Mouse (Mus musculus) MEL (cell line): ENCODE results near the gene Uggt1. TPM values are rescaled to one million over a fixed set of nuclear protein-coding genes. Genes with fewer than 3 reads are reported as not detected.

Experiments
- DNase-seq: peaks from one replicate; pipeline ENCODE4 v3.0.0; 2011; ENCODE audit warnings: low read depth, low spot score
- H3K27ac ChIP-seq: 2 replicates; pipeline ENCODE4 v1.5.1; 2012; ENCODE audit warnings: low read depth, mild to moderate bottlenecking, control low read depth, low read length, moderate library complexity; ENCODE audit not compliant: control insufficient read depth
- H3K27me3 ChIP-seq, 2 experiments: fragments of 150-350 bp in 1 of 2; sonication (generic) in 1 of 2; 2 replicates each; pipeline ENCODE4 v1.6.1; 2012; ENCODE audit warnings: low read length in 2 of 2, mild to moderate bottlenecking in 2 of 2, improper control_type of control experiment in 1 of 2, moderate library complexity in 1 of 2; ENCODE audit not compliant: insufficient read depth in 2 of 2, control insufficient read depth in 1 of 2
- H3K36me3 ChIP-seq, 2 experiments: 2 replicates each; pipeline ENCODE4 v1.6.1; 2012 to 2014; ENCODE audit warnings: low read length in 2 of 2, improper control_type of control experiment in 1 of 2, inconsistent platforms in 1 of 2, mild to moderate bottlenecking in 1 of 2; ENCODE audit not compliant: insufficient read depth in 2 of 2, control insufficient read depth in 1 of 2
- H3K4me1 ChIP-seq, 2 experiments: fragments of 150-350 bp in 1 of 2; sonication (generic) in 1 of 2; 2 replicates each; pipeline ENCODE4 v1.6.1; 2012; ENCODE audit warnings: low read length in 2 of 2, improper control_type of control experiment in 1 of 2, mild to moderate bottlenecking in 1 of 2; ENCODE audit not compliant: insufficient read depth in 2 of 2, control insufficient read depth in 1 of 2
- H3K4me3 ChIP-seq, 2 experiments: fragments of 150-350 bp in 1 of 2; sonication (generic) in 1 of 2; 2 replicates each; pipeline ENCODE4 v1.5.1; 2012; ENCODE audit warnings: low read depth in 2 of 2, low read length in 2 of 2, mild to moderate bottlenecking in 2 of 2, moderate library complexity in 2 of 2, control low read depth in 1 of 2, improper control_type of control experiment in 1 of 2; ENCODE audit not compliant: control insufficient read depth in 1 of 2, insufficient read depth in 1 of 2
- H3K79me2 ChIP-seq: 2 replicates; pipeline ENCODE4 v1.6.1; 2012; ENCODE audit warnings: mild to moderate bottlenecking, low read length, moderate library complexity; ENCODE audit not compliant: control insufficient read depth, poor library complexity, insufficient read depth
- H3K9ac ChIP-seq: 2 replicates; pipeline ENCODE4 v1.6.1; 2012; ENCODE audit warnings: low read depth, mild to moderate bottlenecking, control low read depth, low read length, moderate library complexity; ENCODE audit not compliant: control insufficient read depth, poor library complexity, severe bottlenecking
- H3K9me3 ChIP-seq: fragments of 150-350 bp; sonication (generic); replicated peaks from 2 replicates; pipeline ENCODE4 v1.6.1; 2012; ENCODE audit warnings: mild to moderate bottlenecking, low read length, improper control_type of control experiment, moderate library complexity; ENCODE audit not compliant: insufficient read depth
- BHLHE40 ChIP-seq: IDR thresholded peaks from 2 replicates; pipeline ENCODE4 v1.6.1; 2012; ENCODE audit warnings: low read depth, mild to moderate bottlenecking, inconsistent platforms, low read length, improper control_type of control experiment, borderline replicate concordance
- CHD1 ChIP-seq: IDR thresholded peaks from 2 replicates; pipeline ENCODE4 v1.6.1; 2012; ENCODE audit warnings: low read depth, mild to moderate bottlenecking, inconsistent platforms, low read length, improper control_type of control experiment
- CHD2 ChIP-seq: IDR thresholded peaks from 2 replicates; pipeline ENCODE4 v1.6.1; 2011; ENCODE audit warnings: low read length, improper control_type of control experiment
- CTCF ChIP-seq, 3 experiments: IDR thresholded peaks in 2 of 3; conservative IDR thresholded peaks in 1 of 3; 2 replicates each; pipeline ENCODE4 v1.5.1; 2011 to 2012; ENCODE audit warnings: low read length in 3 of 3, low read depth in 2 of 3, mild to moderate bottlenecking in 2 of 3, improper control_type of control experiment in 1 of 3, inconsistent platforms in 1 of 3, mixed read lengths in 1 of 3, moderate library complexity in 1 of 3; ENCODE audit not compliant: control insufficient read depth in 1 of 3, insufficient read depth in 1 of 3, poor library complexity in 1 of 3, severe bottlenecking in 1 of 3
- E2F4 ChIP-seq: IDR thresholded peaks from 2 replicates; pipeline ENCODE4 v1.6.1; 2011; ENCODE audit warnings: low read depth, low read length, improper control_type of control experiment, borderline replicate concordance
- ELF1 ChIP-seq: IDR thresholded peaks from 2 replicates; pipeline ENCODE4 v1.6.1; 2014; ENCODE audit warnings: low read depth, mild to moderate bottlenecking, inconsistent platforms, low read length, improper control_type of control experiment, moderate library complexity
- ETS1 ChIP-seq: IDR thresholded peaks from 2 replicates; pipeline ENCODE4 v1.6.1; 2012; ENCODE audit warnings: low read depth, mild to moderate bottlenecking, inconsistent platforms, low read length, improper control_type of control experiment, moderate library complexity
- GABPA ChIP-seq: IDR thresholded peaks from 2 replicates; pipeline ENCODE4 v1.6.1; 2012; ENCODE audit warnings: low read depth, mild to moderate bottlenecking, inconsistent platforms, low read length, improper control_type of control experiment, moderate library complexity
- GATA1 ChIP-seq: IDR thresholded peaks from 2 replicates; pipeline ENCODE4 v1.6.1; 2011; ENCODE audit warnings: low read depth, low read length, improper control_type of control experiment
- KAT2A ChIP-seq: conservative IDR thresholded peaks from 2 replicates; pipeline ENCODE4 v1.6.1; 2012; ENCODE audit warnings: low read depth, low read length, improper control_type of control experiment, inconsistent platforms
- MAFK ChIP-seq: IDR thresholded peaks from 2 replicates; pipeline ENCODE4 v1.6.1; 2011; ENCODE audit warnings: low read depth, mild to moderate bottlenecking, low read length, improper control_type of control experiment, borderline replicate concordance
- MAX ChIP-seq: IDR thresholded peaks from 2 replicates; pipeline ENCODE4 v1.6.1; 2011; ENCODE audit warnings: low read length, improper control_type of control experiment
- MXI1 ChIP-seq: IDR thresholded peaks from 2 replicates; pipeline ENCODE4 v1.6.1; 2011; ENCODE audit warnings: mild to moderate bottlenecking, low read depth, low read length, improper control_type of control experiment
- MYC ChIP-seq: IDR thresholded peaks from 2 replicates; pipeline ENCODE4 v1.6.1; 2011; ENCODE audit warnings: low read depth, mild to moderate bottlenecking, low read length, improper control_type of control experiment, moderate library complexity
- NRF1 ChIP-seq: IDR thresholded peaks from 2 replicates; pipeline ENCODE4 v1.6.1; 2014; ENCODE audit warnings: low read depth, mild to moderate bottlenecking, inconsistent platforms, low read length, improper control_type of control experiment, moderate library complexity; ENCODE audit not compliant: poor library complexity, insufficient read depth, severe bottlenecking
- POLR2A ChIP-seq, 2 experiments: IDR thresholded peaks; 2 replicates each; pipeline ENCODE4 v1.6.1; 2011 to 2012; ENCODE audit warnings: low read length in 2 of 2, mild to moderate bottlenecking in 2 of 2, control low read depth in 1 of 2, improper control_type of control experiment in 1 of 2, low read depth in 1 of 2, moderate library complexity in 1 of 2; ENCODE audit not compliant: control insufficient read depth in 1 of 2, insufficient read depth in 1 of 2, poor library complexity in 1 of 2
- POLR2AphosphoS2 ChIP-seq: IDR thresholded peaks from 2 replicates; pipeline ENCODE4 v1.6.1; 2011; ENCODE audit warnings: low read length, improper control_type of control experiment
- POLR2AphosphoS5 ChIP-seq: IDR thresholded peaks from 2 replicates; pipeline ENCODE4 v1.6.1; 2012; ENCODE audit warnings: low read depth, borderline replicate concordance, mild to moderate bottlenecking, inconsistent platforms, low read length, moderate library complexity, mixed read lengths
- RAD21 ChIP-seq: IDR thresholded peaks from 2 replicates; pipeline ENCODE4 v1.6.1; 2011; ENCODE audit warnings: mild to moderate bottlenecking, low read depth, low read length, improper control_type of control experiment
- SIN3A ChIP-seq: IDR thresholded peaks from 2 replicates; pipeline ENCODE4 v1.6.1; 2012; ENCODE audit warnings: low read length, improper control_type of control experiment, inconsistent platforms
- SMC3 ChIP-seq: IDR thresholded peaks from 2 replicates; pipeline ENCODE4 v1.6.1; 2011; ENCODE audit warnings: low read depth, low read length, improper control_type of control experiment
- USF1 ChIP-seq: IDR thresholded peaks from 2 replicates; pipeline ENCODE4 v1.6.1; 2014; ENCODE audit warnings: low read depth, mild to moderate bottlenecking, inconsistent platforms, low read length, improper control_type of control experiment, moderate library complexity
- ZC3H11A ChIP-seq: IDR thresholded peaks from 2 replicates; pipeline ENCODE4 v1.6.1; 2012; ENCODE audit warnings: low read depth, mild to moderate bottlenecking, inconsistent platforms, low read length, improper control_type of control experiment
- ZKSCAN1 ChIP-seq: IDR thresholded peaks from 2 replicates; pipeline ENCODE4 v1.6.1; 2012; ENCODE audit warnings: low read depth, mild to moderate bottlenecking, inconsistent platforms, low read length, improper control_type of control experiment, moderate library complexity
- ZMIZ1 ChIP-seq: IDR thresholded peaks from 2 replicates; pipeline ENCODE4 v1.6.1; 2012; ENCODE audit warnings: low read depth, mild to moderate bottlenecking, inconsistent platforms, low read length, improper control_type of control experiment, moderate library complexity
- ZNF384 ChIP-seq: IDR thresholded peaks from 2 replicates; pipeline ENCODE4 v1.6.1; 2012; ENCODE audit warnings: low read depth, mild to moderate bottlenecking, inconsistent platforms, low read length, improper control_type of control experiment
- polyA plus RNA-seq, 2 experiments: library from polyadenylated mRNA; stranded (reverse) in 1 of 2; unstranded in 1 of 2; fragments of >175 nt in 1 of 2; fragments of >200 nt in 1 of 2; gene quantifications; 2 replicates each; pipeline versions ENCODE4 v1.2.1 to v1.2.4; 2012; ENCODE audit warnings: low replicate concordance in 2 of 2, low read depth in 1 of 2; ENCODE audit not compliant: insufficient read length in 2 of 2, insufficient read depth in 1 of 2, missing spikeins in 1 of 2
- total RNA-seq: library from RNA; depleted of rRNA; stranded (reverse); fragments of 300-350 nt; gene quantifications from 2 replicates; pipeline ENCODE4 v1.2.3, GENCODE M21; 2012

Uggt1 gene
- total and polyA plus RNA-seq, 3 experiments = 33.8 to 98.3 (median 47.9) TPM

DNA sequence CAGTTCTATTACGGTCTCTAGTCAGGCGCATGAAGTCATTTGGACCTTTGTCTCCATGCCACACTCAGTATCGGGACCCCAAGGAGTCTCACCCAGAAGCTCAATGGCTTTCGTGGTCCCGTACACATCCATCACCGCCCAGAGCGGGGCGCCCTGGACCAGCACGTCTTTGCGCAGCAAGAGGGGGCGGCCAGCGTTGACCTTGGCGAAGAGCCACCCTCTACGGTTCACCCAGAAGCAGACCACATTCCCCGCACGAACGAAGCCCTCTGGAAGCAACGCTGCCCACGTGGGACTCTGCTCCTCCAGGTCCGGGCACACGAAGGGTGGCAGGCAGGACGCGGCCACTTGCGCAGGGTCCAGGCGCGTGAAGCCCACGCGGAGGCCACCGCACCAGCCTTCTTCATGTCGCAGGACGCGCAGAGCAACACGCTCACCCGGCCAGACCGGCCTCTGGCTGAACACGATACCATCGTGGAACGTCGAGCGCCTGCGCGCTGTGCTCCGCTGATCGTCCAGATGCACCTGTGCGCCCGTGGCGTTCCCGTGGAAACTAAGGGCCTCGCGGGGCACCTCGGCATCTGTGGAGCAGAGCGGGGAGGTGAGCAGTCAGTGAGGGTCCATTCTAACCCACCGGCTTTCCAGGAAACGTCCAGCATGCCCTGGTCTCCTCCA is 24.7 kb upstream of the Uggt1 start:
- H3K4me3 ChIP-seq = no peak overlapping the region
- no peak overlapping the region for H3K9ac ChIP-seq
- no peak overlapping the region for H3K27ac ChIP-seq
- TF ChIP-seq MYC (no peak), USF1 (no peak), MAFK (no peak), ZMIZ1 (no peak), NRF1 (no peak)
- no peaks in the 10 kb centered on the region for H3K9me3 ChIP-seq
- no peak for DNase-seq
- H3K4me1 ChIP-seq = peaks cover 10 to 45% of the 10 kb centered on the region in 2 experiments
- no peaks in the 10 kb centered on the region for H3K79me2 ChIP-seq
- H3K36me3 ChIP-seq = peaks cover 0 to 20% of the 10 kb centered on the region in 2 experiments; a peak in 2 of 4 replicates
- H3K27me3 ChIP-seq = no peaks in the 10 kb centered on the region

DNA sequence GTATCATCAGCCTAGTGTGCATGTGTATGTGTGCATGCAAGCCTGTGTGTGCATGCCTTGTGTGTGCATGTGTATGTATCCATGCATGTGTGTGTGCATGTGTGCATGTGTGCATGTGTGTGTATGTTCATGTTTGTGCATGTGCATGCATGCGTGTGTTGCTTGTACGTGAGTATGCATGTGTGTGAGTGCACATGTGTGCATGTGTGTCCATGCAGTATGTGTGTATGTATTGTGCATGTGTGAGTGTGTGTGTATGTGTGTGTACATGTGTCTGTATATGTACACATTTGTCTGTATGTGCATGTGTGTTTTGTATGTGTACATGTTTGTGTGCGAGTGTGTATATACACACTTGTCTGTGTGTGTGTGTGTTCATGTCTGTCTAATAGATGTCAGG is 23.1 kb upstream of the Uggt1 start:
- no peak overlapping the region for H3K27ac ChIP-seq
- no peak overlapping the region for H3K4me3 ChIP-seq
- H3K4me1 ChIP-seq = peaks cover 9 to 38% of the 10 kb centered on the region in 2 experiments
- no peak overlapping the region for H3K9ac ChIP-seq
- no peak for DNase-seq
- TF ChIP-seq GATA1 (no peak), SMC3 (no peak), NRF1 (no peak), BHLHE40 (no peak), POLR2AphosphoS5 (peak; percentile 58; the same call in 1 of the 2 replicates), ZNF384 (no peak)
- H3K79me2 ChIP-seq = no peaks in the 10 kb centered on the region
- peaks cover 0 to 23% of the 10 kb centered on the region in 2 experiments; a peak in 2 of 4 replicates for H3K36me3 ChIP-seq
- no peaks in the 10 kb centered on the region for H3K27me3 ChIP-seq
- H3K9me3 ChIP-seq = no peaks in the 10 kb centered on the region

DNA sequence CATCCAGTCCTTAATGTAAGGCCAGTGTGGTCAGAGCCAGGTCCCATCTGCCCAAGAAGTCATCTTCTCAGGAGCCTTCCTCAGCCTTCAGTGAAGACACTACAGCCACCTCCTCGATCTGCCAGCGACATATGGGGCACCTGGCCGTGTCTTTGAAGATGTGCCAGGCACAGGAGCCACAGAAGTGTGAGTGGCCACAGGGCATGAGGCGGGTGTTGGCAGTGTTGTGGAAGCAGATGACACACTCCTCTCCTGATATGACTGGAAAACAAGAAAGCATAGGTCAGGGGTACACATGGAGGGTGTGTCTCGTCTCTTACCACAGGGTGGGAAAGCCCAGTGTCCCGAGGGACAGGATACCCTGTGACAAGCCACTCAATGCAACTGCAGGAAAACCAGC is 21.8 kb upstream of the Uggt1 start:
- Histone ChIP-seq H3K4me1 (peaks cover 12 to 36% of the 10 kb centered on the region in 2 experiments), H3K4me3 (no peak overlapping the region), H3K27ac (no peak overlapping the region), H3K9ac (no peak overlapping the region), H3K27me3 (no peaks in the 10 kb centered on the region), H3K79me2 (no peaks in the 10 kb centered on the region), H3K36me3 (peaks cover 0 to 22% of the 10 kb centered on the region in 2 experiments; a peak in 2 of 4 replicates), H3K9me3 (no peaks in the 10 kb centered on the region)
- no peak for DNase-seq
- no peak for TF ChIP-seq KAT2A
- TF ChIP-seq E2F4 = no peak
- TF ChIP-seq POLR2AphosphoS2 = no peak
- no peak for TF ChIP-seq CTCF (IDR thresholded peaks at IDR 0.05 in 2 of 3, conservative IDR thresholded peaks at IDR 0.05 in 1 of 3; ENCODE audit: control insufficient read depth in 1 of 3, insufficient read depth in 1 of 3, low read depth in 2 of 3, low read length in 3 of 3, poor library complexity in 1 of 3, severe bottlenecking in 1 of 3)
- no peak for TF ChIP-seq ETS1
- no peak for TF ChIP-seq CHD1
- no peak for TF ChIP-seq CHD2
- TF ChIP-seq MAX = no peak
- no peak for TF ChIP-seq MAFK
- no peak for TF ChIP-seq MXI1
- TF ChIP-seq ZC3H11A = no peak
- no peak for TF ChIP-seq GABPA
- no peak for TF ChIP-seq ZKSCAN1
- no peak for TF ChIP-seq RAD21
- TF ChIP-seq SIN3A = no peak
- TF ChIP-seq MYC = no peak
- no peak for TF ChIP-seq ELF1
- TF ChIP-seq POLR2A (IDR thresholded peaks at IDR 0.05; ENCODE audit: control insufficient read depth in 1 of 2, insufficient read depth in 1 of 2, low read depth in 1 of 2, low read length in 2 of 2, poor library complexity in 1 of 2) = no peak
- TF ChIP-seq GATA1 = no peak
